Mouse (Mus musculus) skeletal muscle tissue, adult 2 months (tissue): Measurements from ENCODE around the gene Pkn2.

Source experiments
- DNase-seq: peaks from one replicate; pipeline ENCODE4 v3.0.0-alpha.2; 2012; ENCODE audit warnings: low read depth, low spot score

The Pkn2 gene

DNA sequence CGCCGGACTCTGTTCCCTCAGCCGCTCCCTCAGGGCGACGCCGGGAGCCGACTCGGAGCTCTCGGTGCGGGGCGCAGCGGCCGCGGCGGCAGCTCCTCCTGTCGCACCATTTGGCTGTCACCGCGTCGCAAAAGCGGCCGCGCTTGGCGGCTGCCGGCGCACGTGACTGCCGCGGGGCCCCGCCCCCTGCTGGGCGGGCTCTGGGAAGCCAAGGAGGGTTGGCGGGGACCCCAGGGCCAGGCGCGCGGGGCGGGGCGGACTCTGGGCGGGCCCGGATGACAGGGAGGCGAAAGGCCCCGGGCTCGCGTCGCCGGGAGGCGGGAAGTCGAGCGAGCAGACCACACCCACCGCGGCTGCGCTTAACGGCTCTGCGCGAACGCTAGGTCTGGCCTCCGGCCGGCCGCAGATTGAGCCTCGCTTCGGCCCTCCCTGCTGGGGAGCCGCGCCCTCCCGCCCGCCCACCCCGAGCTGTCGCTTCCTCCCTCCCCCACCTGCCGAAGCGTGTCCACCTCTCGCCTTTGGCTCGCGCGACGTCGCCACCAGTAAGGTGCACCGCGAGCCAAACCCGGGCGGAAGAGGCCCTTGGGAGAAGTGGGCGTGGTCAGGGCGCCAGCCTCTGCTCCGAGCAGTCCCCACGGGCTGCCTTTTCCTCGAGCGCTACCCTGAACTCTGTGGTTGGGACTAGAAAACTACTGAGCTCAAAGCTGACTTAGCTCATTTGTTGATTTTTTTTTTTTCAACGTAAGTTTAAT lies at the start of gene Pkn2:
Gene Pkn2, minus strand, starts transcription at position 133 of the 752 bp plus-strand sequence.
- peak; percentile 98 for DNase-seq

DNA sequence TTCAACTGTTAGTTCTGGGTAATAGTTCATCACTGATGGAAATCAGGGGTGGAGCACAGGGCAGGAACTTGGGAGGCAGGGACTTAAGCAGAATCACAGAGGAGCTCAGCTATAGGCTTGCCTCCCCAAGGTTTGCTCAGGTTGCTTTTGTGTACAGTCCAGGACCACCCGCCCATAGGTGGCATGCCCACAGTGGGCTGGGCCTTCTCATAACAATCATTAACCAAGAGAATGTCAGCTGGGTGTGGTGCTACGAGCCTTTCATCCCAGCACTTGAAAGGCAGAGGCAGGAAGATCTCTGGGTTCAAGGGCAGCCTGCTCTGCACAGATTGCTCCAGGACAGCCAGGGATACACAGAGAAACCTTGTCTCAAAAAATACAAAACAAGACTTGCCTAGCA lies 48.1 kb upstream of the Pkn2 start:
- no peak for DNase-seq

DNA sequence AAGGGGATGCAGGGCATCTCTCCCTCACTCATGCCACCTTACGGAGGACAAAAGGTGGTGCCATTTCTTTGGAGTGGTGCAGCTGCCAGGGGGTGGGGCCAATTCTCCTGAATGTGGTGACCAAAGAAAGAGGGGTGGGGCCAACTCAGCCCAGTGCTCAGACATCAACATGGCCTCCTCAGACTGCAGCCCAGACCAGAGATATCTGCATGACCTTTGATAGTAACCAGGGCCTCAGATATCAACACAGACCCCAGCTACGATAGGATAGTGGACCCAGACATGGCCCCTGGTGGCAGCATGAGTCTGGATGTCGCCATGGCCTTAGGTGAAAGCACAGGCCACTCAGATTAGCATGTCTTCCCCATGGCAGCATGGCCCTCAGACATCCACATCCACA lies 45.5 kb upstream of the Pkn2 start:
- DNase-seq: no peak

DNA sequence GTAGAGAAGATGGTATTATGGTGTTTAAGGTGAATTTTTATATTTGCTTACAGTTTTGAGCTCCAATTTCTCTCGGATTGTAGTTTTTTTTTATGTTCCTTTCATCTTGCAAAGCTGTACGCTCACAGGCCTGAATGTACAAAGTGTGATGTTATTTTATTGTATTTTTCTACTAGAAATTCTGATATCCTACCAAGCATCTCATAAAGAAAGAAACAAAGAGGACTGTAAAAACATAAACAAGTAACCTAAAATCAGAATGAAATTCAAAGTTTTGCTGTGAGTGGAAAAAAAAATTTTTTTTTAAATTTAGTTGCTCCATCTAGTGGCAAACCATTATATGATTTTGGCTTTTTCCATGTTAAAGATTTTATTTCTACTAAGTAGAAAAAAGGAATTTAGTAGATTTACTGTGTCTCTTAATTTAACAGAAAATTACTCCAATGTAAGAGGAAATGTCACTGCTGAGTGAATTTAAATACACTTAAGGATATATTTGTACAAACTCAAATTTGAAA lies 43.1 kb upstream of the Pkn2 start:
- DNase-seq: no peak

DNA sequence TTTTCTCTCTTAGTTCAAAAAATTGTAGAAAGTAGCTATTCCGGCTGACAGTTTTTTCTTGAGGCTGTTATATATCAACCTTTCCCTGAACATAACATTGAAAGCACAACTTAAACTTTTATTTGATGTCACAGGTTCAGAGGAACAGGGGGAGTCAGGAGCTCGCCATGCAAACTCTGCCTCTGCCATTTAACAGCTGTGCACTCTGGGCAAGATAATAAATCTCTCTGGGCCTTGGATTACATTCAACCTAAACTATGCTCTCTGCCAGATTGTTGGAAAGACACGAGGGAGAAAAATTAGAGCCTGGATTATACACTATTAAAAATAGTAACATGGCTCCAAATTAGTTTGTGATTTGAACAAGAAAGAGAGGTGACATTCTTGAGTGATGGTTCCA lies 37.3 kb upstream of the Pkn2 start:
- no peak for DNase-seq

- no peak for DNase-seq
These were observed 36.1 kb upstream of the Pkn2 start for GRCm38 (mm10) chr3:142917760-142918439.

GRCm38 (mm10) chr3:142917171-142917570 lies 35.4 kb upstream of the Pkn2 start:
- no peak for DNase-seq

DNA sequence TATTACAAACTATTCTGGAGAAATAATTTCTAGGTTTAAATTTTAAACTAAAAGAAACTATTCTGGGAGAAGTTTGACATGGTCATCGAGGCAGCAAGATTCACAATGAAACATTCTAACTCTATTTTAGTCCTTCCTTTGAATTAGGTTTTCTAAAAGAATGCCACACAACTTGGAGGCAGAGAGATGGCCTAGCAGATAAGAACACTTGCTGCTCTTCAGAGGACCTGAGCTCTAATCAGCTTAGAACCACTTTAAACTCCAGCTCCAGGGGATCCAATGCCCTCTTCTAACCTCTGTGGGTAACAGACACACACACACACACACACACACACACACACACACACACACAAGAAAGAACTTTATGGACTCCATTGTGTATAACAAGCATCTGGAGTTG lies 31.5 kb upstream of the Pkn2 start:
- DNase-seq: no peak

DNA sequence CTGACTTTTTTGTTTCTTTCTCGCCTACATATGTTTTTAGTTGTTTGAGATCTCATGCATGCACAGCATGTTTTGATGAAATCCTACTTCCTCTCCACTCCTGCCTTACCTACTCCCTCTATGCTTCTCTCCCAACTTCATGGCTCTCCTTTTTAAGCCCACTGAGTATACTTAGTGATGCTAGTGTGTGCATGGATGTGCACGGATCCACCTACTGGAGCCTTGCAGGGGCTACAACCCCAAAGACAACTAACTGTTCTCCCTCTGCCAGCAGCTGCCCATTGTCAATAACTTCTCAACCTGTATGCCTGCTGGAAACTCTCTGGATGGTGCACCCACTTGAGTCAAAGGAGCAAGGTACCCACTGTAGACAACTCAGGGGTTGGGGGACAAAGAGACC lies 17.9 kb upstream of the Pkn2 start:
- no peak for DNase-seq

DNA sequence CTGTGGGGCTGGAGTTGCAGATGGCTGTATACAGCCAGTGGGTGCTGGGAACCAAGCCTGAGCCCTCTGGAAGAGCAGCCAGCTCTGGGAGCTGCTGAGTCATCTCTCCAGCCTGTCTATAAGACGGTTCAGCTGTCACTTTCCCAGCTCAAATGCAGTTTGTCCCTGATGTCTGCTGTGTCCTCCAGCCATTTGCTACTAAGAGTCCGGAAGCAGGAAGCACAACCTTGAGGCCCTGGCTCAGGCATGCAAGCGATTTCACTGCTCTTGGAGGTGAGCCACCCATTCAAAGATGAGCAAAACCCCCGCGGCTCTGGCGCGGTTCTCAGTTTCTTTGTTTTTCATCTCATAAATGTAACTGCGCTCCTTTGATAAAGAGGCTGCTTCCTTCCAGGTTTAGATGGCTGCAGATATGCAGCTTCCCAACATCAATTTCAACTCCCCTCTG lies 17.2 kb upstream of the Pkn2 start:
- no peak for DNase-seq

DNA sequence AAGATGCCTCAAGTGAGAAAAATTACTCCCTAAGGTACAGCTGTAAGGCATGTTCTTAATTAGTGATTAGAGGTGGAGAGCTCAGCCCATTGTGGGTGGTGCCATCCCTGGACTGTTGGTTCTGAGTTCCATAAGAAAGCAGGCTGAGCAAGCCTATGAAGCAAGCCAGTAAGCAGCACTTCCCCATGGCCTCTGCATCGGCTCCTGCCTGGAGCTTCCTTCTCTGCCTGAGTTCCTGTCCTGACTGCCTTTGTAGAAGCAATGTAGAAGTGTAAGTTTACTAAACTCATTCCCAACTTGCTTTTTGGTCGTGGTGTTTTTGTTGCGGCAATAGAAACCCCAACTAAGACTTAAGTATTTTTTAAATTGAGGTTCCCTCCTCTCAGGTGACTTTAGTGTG lies 8.6 kb upstream of the Pkn2 start:
- no peak for DNase-seq

DNA sequence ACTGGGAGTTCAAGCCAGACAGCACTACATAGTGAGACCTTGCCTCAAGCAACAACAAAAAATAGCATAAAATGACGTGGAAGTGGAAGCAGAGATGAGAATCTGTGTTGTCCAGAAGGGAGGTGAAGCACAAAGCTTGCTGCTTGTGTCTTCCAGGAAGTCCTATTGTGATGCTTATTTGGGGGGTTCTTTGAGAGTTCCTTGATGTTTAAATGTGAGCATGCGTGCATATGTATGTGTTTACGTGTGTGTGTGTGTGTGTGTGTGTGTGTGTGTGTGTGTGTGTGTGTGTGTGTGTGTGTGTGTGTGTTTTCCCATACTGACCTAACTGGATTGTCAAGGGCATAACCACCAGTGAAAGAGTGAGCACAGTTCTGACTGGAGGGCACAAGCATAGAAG lies 5.2 kb upstream of the Pkn2 start:
- no peak for DNase-seq

- DNase-seq: no peak
These were observed 2.8 kb upstream of the Pkn2 start for GRCm38 (mm10) chr3:142884594-142884993.

DNA sequence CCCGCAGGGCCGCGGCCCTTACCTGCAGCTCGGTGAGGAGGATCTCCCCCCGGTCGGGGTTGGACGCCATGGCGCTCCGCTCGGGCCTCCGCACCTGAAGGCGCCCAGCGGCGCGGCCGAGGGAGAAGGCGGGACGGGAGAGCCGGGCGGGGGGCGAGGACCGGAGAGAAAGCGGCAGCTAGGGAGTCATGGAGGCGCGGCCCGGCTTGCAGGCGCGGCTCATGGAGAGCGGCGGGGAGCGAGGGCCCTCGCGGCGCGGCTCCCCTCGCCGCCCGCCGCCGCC lies 274 bp downstream of the Pkn2 start:
- no peak for DNase-seq

DNA sequence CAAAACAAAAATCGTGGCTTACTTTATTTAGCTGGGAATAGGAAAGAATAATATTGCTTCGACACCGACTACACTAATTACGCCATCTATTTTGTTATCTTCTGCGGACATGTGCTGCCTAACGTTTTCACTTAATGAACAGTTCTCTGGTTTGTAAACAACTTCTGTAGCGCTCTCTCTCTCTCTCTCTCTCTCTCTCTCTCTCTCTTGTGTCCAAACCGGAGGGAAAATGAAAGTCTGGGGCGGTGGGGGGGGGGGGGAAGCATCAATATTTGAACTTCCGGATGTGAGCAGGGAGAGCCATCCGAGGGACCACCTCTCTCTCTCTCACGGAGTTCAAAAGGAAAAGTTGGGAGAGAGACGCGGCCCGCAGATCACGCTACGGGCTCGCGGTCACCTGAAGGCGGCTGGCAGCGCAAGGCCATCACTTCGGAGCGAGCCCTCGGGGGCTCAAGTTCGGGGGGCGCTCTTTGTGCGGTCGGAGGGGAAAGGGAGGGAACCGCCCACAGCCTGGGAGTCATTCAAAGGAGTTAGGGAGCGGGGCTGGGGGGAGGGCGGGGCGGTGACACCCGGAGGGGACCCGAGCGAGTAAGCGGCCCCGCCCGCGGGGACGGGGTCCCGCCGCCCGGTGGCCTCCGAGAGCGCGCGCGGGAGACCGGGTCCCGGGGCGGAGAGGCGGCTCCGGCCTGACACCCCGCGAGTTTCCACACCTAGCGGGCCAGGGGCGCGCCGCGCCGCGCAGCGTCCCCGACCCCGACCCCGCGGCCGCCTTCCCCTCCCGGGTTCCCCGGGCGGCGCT lies 815 bp downstream of the Pkn2 start:
- DNase-seq: peak; percentile 8

DNA sequence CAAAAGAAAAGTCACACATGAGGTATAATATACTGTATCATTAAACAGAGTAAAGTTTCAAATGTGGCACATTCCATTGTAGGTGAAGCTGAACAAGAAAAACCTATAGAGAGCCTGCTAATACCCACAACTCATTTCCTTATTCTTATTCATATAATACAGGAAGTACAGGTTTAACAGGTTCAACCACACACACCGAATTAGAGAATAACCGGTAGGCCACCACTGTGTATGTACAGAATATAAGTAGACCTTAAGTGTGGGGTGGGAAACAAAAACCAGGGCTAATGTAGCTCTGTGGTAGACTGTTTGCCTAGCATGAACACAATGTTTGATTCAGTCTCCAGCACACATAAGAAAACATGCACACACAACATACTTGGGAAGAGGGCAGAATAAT lies 18.6 kb downstream of the Pkn2 start:
- DNase-seq: no peak

- DNase-seq: peak; percentile 10
These were observed 25.0 kb downstream of the Pkn2 start for GRCm38 (mm10) chr3:142856832-142857231.

GRCm38 (mm10) chr3:142855961-142856472 lies 25.8 kb downstream of the Pkn2 start:
- DNase-seq: peak; percentile 39

DNA sequence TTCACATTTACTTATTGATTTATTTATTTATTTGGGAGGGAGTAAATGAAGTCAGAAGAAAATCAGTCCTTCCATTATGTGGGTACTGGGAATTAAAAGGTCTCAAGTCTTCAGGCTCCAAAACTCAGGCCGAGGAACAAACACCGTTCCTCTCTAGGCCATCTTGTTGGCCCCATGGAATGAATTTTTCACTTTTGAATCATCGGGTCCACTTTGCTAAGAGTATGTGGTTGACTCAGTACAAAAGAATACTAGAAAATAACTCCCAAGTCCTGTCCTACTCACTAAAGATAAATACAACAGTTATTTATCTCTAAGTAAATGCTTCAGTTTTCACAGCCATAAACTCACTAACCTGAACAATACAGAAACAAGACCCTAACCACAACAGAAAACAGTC lies 28.9 kb downstream of the Pkn2 start:
- no peak for DNase-seq

GRCm38 (mm10) chr3:142851631-142852030 lies 30.2 kb downstream of the Pkn2 start:
- DNase-seq: no peak

DNA sequence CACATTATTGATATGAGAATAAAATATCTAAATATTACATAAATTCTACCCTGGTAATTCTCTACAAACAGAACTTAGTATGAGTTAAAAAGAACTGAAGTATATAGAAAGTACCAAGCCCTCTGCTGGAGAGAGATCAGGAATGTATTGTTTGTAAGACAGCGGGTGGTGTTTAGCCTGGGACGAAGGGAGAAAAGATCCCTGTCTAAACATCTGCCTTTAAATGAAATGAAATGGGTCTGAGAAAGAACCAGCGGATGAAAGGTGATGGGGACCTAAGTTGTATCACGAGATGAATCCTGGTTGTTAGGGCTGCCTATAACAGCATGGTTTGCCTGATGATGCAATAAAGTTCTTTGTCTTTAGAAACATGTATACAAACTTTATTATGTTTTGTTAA lies 41.8 kb downstream of the Pkn2 start:
- DNase-seq: no peak

- no peak for DNase-seq
These were observed 47.0 kb downstream of the Pkn2 start for GRCm38 (mm10) chr3:142834761-142835160.
